Mouse (Mus musculus): ENCODE results near the gene Rxra. TPM values are rescaled to one million over a fixed set of nuclear protein-coding genes. Genes with fewer than 3 reads are reported as not detected.

Rxra gene
- polyA plus RNA-seq, 1 experiment: not detected

GRCm38 (mm10) chr2:27656576-27656975 is 19.7 kb upstream of the Rxra start:
- TF ChIP-seq POLR2A (IDR thresholded peaks at IDR 0.05; ENCODE audit: insufficient read depth, low read depth, low read length) (no peak), CTCF (IDR thresholded peaks at IDR 0.05; ENCODE audit: insufficient read depth, low read depth, low read length) (no peak)
- Histone ChIP-seq H3K4me3 (ENCODE audit: insufficient read depth, low read depth, low read length) (no peak overlapping the region), H3K4me1 (ENCODE audit: control insufficient read depth, insufficient read depth, low read length) (no peaks in the 10 kb centered on the region), H3K27ac (ENCODE audit: insufficient read depth, low read depth, low read length) (no peak overlapping the region)

DNA sequence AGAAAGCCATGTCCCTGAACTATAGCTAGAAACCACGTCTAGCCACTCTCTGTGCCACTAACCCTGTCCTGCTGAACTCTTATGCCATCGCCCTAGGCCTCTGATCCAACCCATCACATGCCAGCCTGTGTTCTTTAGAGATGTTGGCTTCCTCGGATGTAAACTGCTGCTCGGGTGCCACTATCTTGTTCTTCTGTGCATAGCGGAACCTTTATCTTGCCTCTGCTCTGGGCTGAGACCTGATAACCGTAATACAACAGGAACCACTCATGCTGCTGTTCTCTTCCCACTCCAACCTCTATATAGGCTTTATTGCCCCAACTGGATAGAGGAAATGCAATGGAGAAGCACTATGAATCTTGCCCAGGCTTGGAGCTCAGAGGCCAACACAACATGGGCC is 11.0 kb upstream of the Rxra start:
- Histone ChIP-seq H3K4me1 (ENCODE audit: control insufficient read depth, insufficient read depth, low read length) (no peaks in the 10 kb centered on the region), H3K27ac (ENCODE audit: insufficient read depth, low read depth, low read length) (no peak overlapping the region), H3K4me3 (ENCODE audit: insufficient read depth, low read depth, low read length) (no peak overlapping the region)
- TF ChIP-seq CTCF (IDR thresholded peaks at IDR 0.05; ENCODE audit: insufficient read depth, low read depth, low read length) (no peak), POLR2A (IDR thresholded peaks at IDR 0.05; ENCODE audit: insufficient read depth, low read depth, low read length) (no peak)
- 95% methylated on average over 6 of the region's 6 CpGs for WGBS

- no peak for TF ChIP-seq POLR2A (IDR thresholded peaks at IDR 0.05; ENCODE audit: insufficient read depth, low read depth, low read length)
- no peak for TF ChIP-seq CTCF (IDR thresholded peaks at IDR 0.05; ENCODE audit: insufficient read depth, low read depth, low read length)
- 50% methylated on average over 4 of the region's 4 CpGs for WGBS
- Histone ChIP-seq H3K4me3 (ENCODE audit: insufficient read depth, low read depth, low read length) (no peak overlapping the region), H3K4me1 (ENCODE audit: control insufficient read depth, insufficient read depth, low read length) (no peaks in the 10 kb centered on the region), H3K27ac (ENCODE audit: insufficient read depth, low read depth, low read length) (no peak overlapping the region)
Observed at GRCm38 (mm10) chr2:27666719-27667118, 9.5 kb upstream of the Rxra start.

DNA sequence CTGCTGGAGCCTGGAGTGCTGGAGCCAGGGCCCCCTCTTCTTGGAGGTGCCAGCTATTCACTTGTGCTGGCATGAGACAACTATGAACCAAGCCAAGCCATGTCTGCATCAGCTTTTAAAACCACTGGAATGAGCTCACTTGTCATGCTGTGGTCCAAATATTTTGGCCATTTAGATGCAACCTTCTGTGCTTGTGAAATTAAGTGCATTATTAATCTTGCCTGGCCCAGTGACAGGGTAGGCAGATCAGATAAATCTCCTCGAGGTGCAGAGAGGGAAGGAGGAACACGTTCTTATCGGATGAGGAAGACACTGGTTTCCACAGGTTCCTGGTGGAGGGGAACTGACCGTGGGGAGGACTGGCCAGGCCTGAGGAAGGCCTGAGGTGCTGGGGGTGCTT is 8.6 kb upstream of the Rxra start:
- WGBS: 76% methylated on average over 4 of the region's 4 CpGs
- H3K4me3 ChIP-seq (ENCODE audit: insufficient read depth, low read depth, low read length): no peak overlapping the region
- TF ChIP-seq POLR2A (IDR thresholded peaks at IDR 0.05; ENCODE audit: insufficient read depth, low read depth, low read length) (no peak), CTCF (IDR thresholded peaks at IDR 0.05; ENCODE audit: insufficient read depth, low read depth, low read length) (no peak)
- no peaks in the 10 kb centered on the region for H3K4me1 ChIP-seq (ENCODE audit: control insufficient read depth, insufficient read depth, low read length)
- H3K27ac ChIP-seq (ENCODE audit: insufficient read depth, low read depth, low read length): no peak overlapping the region

GRCm38 (mm10) chr2:27670746-27671145 is 5.5 kb upstream of the Rxra start:
- H3K4me1 ChIP-seq (ENCODE audit: control insufficient read depth, insufficient read depth, low read length): no peaks in the 10 kb centered on the region
- TF ChIP-seq POLR2A (IDR thresholded peaks at IDR 0.05; ENCODE audit: insufficient read depth, low read depth, low read length) (no peak), CTCF (IDR thresholded peaks at IDR 0.05; ENCODE audit: insufficient read depth, low read depth, low read length) (no peak)
- 62% methylated on average over 5 of the region's 5 CpGs for WGBS
- H3K4me3 ChIP-seq (ENCODE audit: insufficient read depth, low read depth, low read length): no peak overlapping the region
- H3K27ac ChIP-seq (ENCODE audit: insufficient read depth, low read depth, low read length): no peak overlapping the region

- H3K4me1 ChIP-seq (ENCODE audit: control insufficient read depth, insufficient read depth, low read length): peaks cover 4% of the 10 kb centered on the region; the same call in 1 of the 2 replicates
- H3K4me3 ChIP-seq (ENCODE audit: insufficient read depth, low read depth, low read length): no peak overlapping the region
- H3K27ac ChIP-seq (ENCODE audit: insufficient read depth, low read depth, low read length): no peak overlapping the region
- TF ChIP-seq POLR2A (IDR thresholded peaks at IDR 0.05; ENCODE audit: insufficient read depth, low read depth, low read length): no peak
- no peak for TF ChIP-seq CTCF (IDR thresholded peaks at IDR 0.05; ENCODE audit: insufficient read depth, low read depth, low read length)
- 64% methylated on average over 3 of the region's 3 CpGs for WGBS
Observed at GRCm38 (mm10) chr2:27671633-27672091, 4.6 kb upstream of the Rxra start.

- Histone ChIP-seq H3K4me1 (ENCODE audit: control insufficient read depth, insufficient read depth, low read length) (peaks cover 32% of the 10 kb centered on the region), H3K4me3 (ENCODE audit: insufficient read depth, low read depth, low read length) (peak overlapping the region; percentile 54), H3K27ac (ENCODE audit: insufficient read depth, low read depth, low read length) (no peak overlapping the region)
- 16% methylated on average over 98 of the region's 106 CpGs for WGBS
- TF ChIP-seq CTCF (IDR thresholded peaks at IDR 0.05; ENCODE audit: insufficient read depth, low read depth, low read length): no peak
- TF ChIP-seq POLR2A (IDR thresholded peaks at IDR 0.05; ENCODE audit: insufficient read depth, low read depth, low read length): no peak
Observed at GRCm38 (mm10) chr2:27676478-27677325, 462 bp downstream of the Rxra start.

- H3K4me1 ChIP-seq (ENCODE audit: control insufficient read depth, insufficient read depth, low read length): peaks cover 41% of the 10 kb centered on the region
- TF ChIP-seq CTCF (IDR thresholded peaks at IDR 0.05; ENCODE audit: insufficient read depth, low read depth, low read length) (no peak), POLR2A (IDR thresholded peaks at IDR 0.05; ENCODE audit: insufficient read depth, low read depth, low read length) (no peak)
- 1% methylated on average over 77 of the region's 77 CpGs for WGBS
- no peak overlapping the region for H3K27ac ChIP-seq (ENCODE audit: insufficient read depth, low read depth, low read length)
- peak overlapping the region; percentile 54 for H3K4me3 ChIP-seq (ENCODE audit: insufficient read depth, low read depth, low read length)
Observed at GRCm38 (mm10) chr2:27677411-27678310, 1.4 kb downstream of the Rxra start.

DNA sequence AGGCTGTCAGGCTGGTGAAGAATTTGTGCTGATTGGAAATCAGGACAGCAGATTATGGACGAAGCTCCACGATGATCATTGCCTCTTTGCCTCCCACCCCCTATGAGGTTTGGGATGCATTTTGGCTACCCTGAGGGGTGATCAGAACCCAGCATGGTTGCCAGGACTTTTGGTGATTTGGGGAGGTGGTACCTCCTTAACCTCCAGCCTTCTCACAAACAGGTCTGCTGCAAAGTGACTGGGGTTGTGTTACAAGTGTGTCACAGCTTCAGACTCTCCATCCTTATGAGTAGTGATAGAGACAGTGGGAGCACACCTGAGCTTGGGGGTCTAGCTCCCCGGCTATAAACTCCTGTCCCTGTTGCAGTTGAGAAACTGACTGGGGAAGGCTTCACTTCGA is 2.1 kb downstream of the Rxra start:
- 57% methylated on average over 4 of the region's 4 CpGs for WGBS
- Histone ChIP-seq H3K27ac (ENCODE audit: insufficient read depth, low read depth, low read length) (no peak overlapping the region), H3K4me1 (ENCODE audit: control insufficient read depth, insufficient read depth, low read length) (peaks cover 46% of the 10 kb centered on the region), H3K4me3 (ENCODE audit: insufficient read depth, low read depth, low read length) (peak overlapping the region; percentile 54)
- TF ChIP-seq POLR2A (IDR thresholded peaks at IDR 0.05; ENCODE audit: insufficient read depth, low read depth, low read length) (no peak), CTCF (IDR thresholded peaks at IDR 0.05; ENCODE audit: insufficient read depth, low read depth, low read length) (no peak)
